Mouse (Mus musculus): ENCODE measurements at regions not wholly inside any gene's neighbourhood (a gene's known extent, or its start where the extent isn't known, plus 50 kb on each side); places are given as distances from the start of the nearest gene placed in this dataset.

GRCm38 (mm10) chr7:139763241-139763640, 70.7 kb upstream of the Adgra1 start:
- TF ChIP-seq EP300 (IDR thresholded peaks at IDR 0.05; ENCODE audit: insufficient read depth, low read depth, low read length) (no peak), POLR2A (IDR thresholded peaks at IDR 0.05; ENCODE audit: insufficient read depth, low read length) (no peak), CTCF (IDR thresholded peaks at IDR 0.05; ENCODE audit: low read depth, low read length) (no peak)

Data from ES-Bruce4 (cell line).